Mouse (Mus musculus) heart, embryonic 12.5 days (tissue): ENCODE data around the gene Hmg20b. TPM values are rescaled to one million over a fixed set of nuclear protein-coding genes. Genes with fewer than 3 reads are reported as not detected.

Source experiments
- ATAC-seq: fragments of 200-750 bp; cut with Nextera tagmentation; 2 replicates; pipeline ENCODE4 v1.8.0; 2017; ENCODE audit warnings: moderate TSS enrichment, moderate library complexity; ENCODE audit not compliant: insufficient number of reproducible peaks, low FRiP score
- H3K27ac ChIP-seq: fragments of 300-500 bp; sonication (generic); 2 replicates; pipeline ENCODE4 v1.5.1; 2016; ENCODE audit warnings: mild to moderate bottlenecking, moderate library complexity; ENCODE audit not compliant: poor library complexity, severe bottlenecking
- H3K27me3 ChIP-seq: fragments of 300-500 bp; sonication (generic); replicated peaks from 2 replicates; pipeline ENCODE4 v1.6.1; 2016; ENCODE audit warnings: mild to moderate bottlenecking, moderate library complexity
- H3K36me3 ChIP-seq: fragments of 300-500 bp; sonication (generic); 2 replicates; pipeline ENCODE4 v1.6.1; 2016; ENCODE audit warnings: mild to moderate bottlenecking, moderate library complexity
- H3K4me1 ChIP-seq: fragments of 300-500 bp; sonication (generic); replicated peaks from 2 replicates; pipeline ENCODE4 v1.6.1; 2016; ENCODE audit warnings: mild to moderate bottlenecking
- H3K4me2 ChIP-seq: fragments of 300-500 bp; sonication (generic); 2 replicates; pipeline ENCODE4 v1.6.1; 2016; ENCODE audit warnings: mild to moderate bottlenecking, moderate library complexity
- H3K4me3 ChIP-seq: fragments of 300-500 bp; sonication (generic); 2 replicates; pipeline ENCODE4 v1.5.1; 2016; ENCODE audit warnings: mild to moderate bottlenecking
- H3K9ac ChIP-seq: fragments of 300-500 bp; sonication (generic); 2 replicates; pipeline ENCODE4 v1.6.1; 2016; ENCODE audit warnings: mild to moderate bottlenecking, moderate library complexity
- H3K9me3 ChIP-seq: fragments of 300-500 bp; sonication (generic); replicated peaks from 2 replicates; pipeline ENCODE4 v1.6.1; 2016; ENCODE audit warnings: mild to moderate bottlenecking, moderate library complexity
- WGBS: fragments of 180-500 bp; shearing (Covaris S2); methylation state at CpG from one replicate; pipeline ENCODE4 v1.1.7; 2016; 5-methylcytosine and 5-hydroxymethylcytosine counted together
- polyA plus RNA-seq: library from polyadenylated mRNA; unstranded; fragments of >200 nt; fragmentation: Nextera tagmentation; extraction: Ambion mirVana; gene quantifications from 2 replicates; pipeline ENCODE4 v1.2.1, GENCODE M21; 2016

The Hmg20b gene
- polyA plus RNA-seq, 1 experiment from 2014 or later: 109 TPM

GRCm38 (mm10) chr10:81378553-81379182 is 28.4 kb upstream of the Hmg20b start:
- WGBS: 1% methylated on average over 46 of the region's 46 CpGs
- H3K36me3 ChIP-seq: peaks cover 24% of the 10 kb centered on the region
- peak overlapping the region; percentile 65 for H3K9ac ChIP-seq
- ATAC-seq: peak; percentile 94
- peak overlapping the region; percentile 72 for H3K27ac ChIP-seq
- H3K9me3 ChIP-seq: no peaks in the 10 kb centered on the region
- peak overlapping the region; percentile 73 for H3K4me2 ChIP-seq
- peaks cover 38% of the 10 kb centered on the region for H3K4me1 ChIP-seq
- H3K4me3 ChIP-seq: peak overlapping the region; percentile 94
- H3K27me3 ChIP-seq: no peaks in the 10 kb centered on the region

- peak within 1 kb of the TSS; percentile 94 for H3K4me3 ChIP-seq
- H3K36me3 ChIP-seq: peaks cover 31% of the 10 kb centered on the region
- H3K9ac ChIP-seq: peak within 1 kb of the TSS; percentile 97
- ATAC-seq: peak; percentile 2; the same call in 1 of the 2 replicates
- peak within 1 kb of the TSS; percentile 75 for H3K27ac ChIP-seq
- H3K27me3 ChIP-seq: no peaks in the 10 kb centered on the region
- peaks cover 38% of the 10 kb centered on the region for H3K4me1 ChIP-seq
- WGBS: under 1% methylated on average over 59 of the region's 59 CpGs
- H3K9me3 ChIP-seq: no peaks in the 10 kb centered on the region
- H3K4me2 ChIP-seq: peak within 1 kb of the TSS; percentile 85
Observed at GRCm38 (mm10) chr10:81377793-81378552, 27.7 kb upstream of the Hmg20b start, which contains the start of gene Fzr1. Gene Fzr1 (minus strand): TSS chr10:81378516.

- H3K9ac ChIP-seq: peak overlapping the region; percentile 97
- peaks cover 38% of the 10 kb centered on the region for H3K36me3 ChIP-seq
- peak overlapping the region; percentile 85 for H3K4me2 ChIP-seq
- 57% methylated on average over 2 of the region's 2 CpGs for WGBS
- H3K27me3 ChIP-seq: no peaks in the 10 kb centered on the region
- peaks cover 35% of the 10 kb centered on the region for H3K4me1 ChIP-seq
- no peak for ATAC-seq
- peak overlapping the region; percentile 75; the same call in 1 of the 2 replicates for H3K27ac ChIP-seq
- peak overlapping the region; percentile 94 for H3K4me3 ChIP-seq
- H3K9me3 ChIP-seq: no peaks in the 10 kb centered on the region
Observed at GRCm38 (mm10) chr10:81377362-81377664, 27.0 kb upstream of the Hmg20b start.

GRCm38 (mm10) chr10:81376561-81377361 is 26.5 kb upstream of the Hmg20b start:
- WGBS: 38% methylated on average over 6 of the region's 6 CpGs
- H3K4me3 ChIP-seq: peak overlapping the region; percentile 94
- ATAC-seq: no peak
- H3K4me1 ChIP-seq: peaks cover 29% of the 10 kb centered on the region
- peaks cover 43% of the 10 kb centered on the region for H3K36me3 ChIP-seq
- H3K27me3 ChIP-seq: no peaks in the 10 kb centered on the region
- H3K9me3 ChIP-seq: no peaks in the 10 kb centered on the region
- H3K4me2 ChIP-seq: peak overlapping the region; percentile 85
- peak overlapping the region; percentile 75; the same call in 1 of the 2 replicates for H3K27ac ChIP-seq
- peak overlapping the region; percentile 97 for H3K9ac ChIP-seq

- Histone ChIP-seq H3K4me1 (peaks cover 26% of the 10 kb centered on the region), H3K36me3 (peaks cover 58% of the 10 kb centered on the region), H3K27me3 (no peaks in the 10 kb centered on the region), H3K4me2 (no peak overlapping the region), H3K9ac (no peak overlapping the region), H3K9me3 (no peaks in the 10 kb centered on the region), H3K27ac (no peak overlapping the region), H3K4me3 (no peak overlapping the region)
- WGBS: 91% methylated on average over 10 of the region's 10 CpGs
- ATAC-seq: no peak
Observed at GRCm38 (mm10) chr10:81375322-81375721, 25.0 kb upstream of the Hmg20b start.

- Histone ChIP-seq H3K4me3 (no peak overlapping the region), H3K27me3 (peaks cover 3% of the 10 kb centered on the region; the same call in 1 of the 2 replicates), H3K27ac (no peak overlapping the region), H3K4me1 (peaks cover 47% of the 10 kb centered on the region), H3K36me3 (peaks cover 67% of the 10 kb centered on the region), H3K9me3 (no peaks in the 10 kb centered on the region), H3K9ac (no peak overlapping the region), H3K4me2 (no peak overlapping the region)
- ATAC-seq: no peak
- 91% methylated on average over 6 of the region's 6 CpGs for WGBS
Observed at GRCm38 (mm10) chr10:81367207-81367495, 16.9 kb upstream of the Hmg20b start.

GRCm38 (mm10) chr10:81366477-81367206 is 16.4 kb upstream of the Hmg20b start:
- no peaks in the 10 kb centered on the region for H3K9me3 ChIP-seq
- H3K9ac ChIP-seq: no peak overlapping the region
- WGBS: 73% methylated on average over 6 of the region's 6 CpGs
- H3K27ac ChIP-seq: no peak overlapping the region; the same call in 1 of the 2 replicates
- no peak for ATAC-seq
- H3K4me2 ChIP-seq: no peak overlapping the region
- H3K4me3 ChIP-seq: no peak overlapping the region
- peaks cover 3% of the 10 kb centered on the region; the same call in 1 of the 2 replicates for H3K27me3 ChIP-seq
- peaks cover 52% of the 10 kb centered on the region for H3K4me1 ChIP-seq
- H3K36me3 ChIP-seq: peaks cover 67% of the 10 kb centered on the region

- ATAC-seq: peak; percentile 1; the same call in 1 of the 2 replicates
- peaks cover 63% of the 10 kb centered on the region for H3K36me3 ChIP-seq
- WGBS: 29% methylated on average over 12 of the region's 12 CpGs
Observed at GRCm38 (mm10) chr10:81365672-81366476, 15.6 kb upstream of the Hmg20b start, which contains the start of gene 4930404N11Rik. Gene 4930404N11Rik (minus strand): TSS chr10:81365816.

GRCm38 (mm10) chr10:81365073-81365472 is 14.8 kb upstream of the Hmg20b start:
- ATAC-seq: no peak
- H3K9ac ChIP-seq: peak overlapping the region; percentile 78
- 36% methylated on average over 4 of the region's 4 CpGs for WGBS
- peaks cover 65% of the 10 kb centered on the region for H3K4me1 ChIP-seq
- H3K27ac ChIP-seq: 0 out of 2 replicates have a peak overlapping the region, but pooled peaks have one; percentile 16
- peaks cover 3% of the 10 kb centered on the region; the same call in 1 of the 2 replicates for H3K27me3 ChIP-seq
- H3K9me3 ChIP-seq: no peaks in the 10 kb centered on the region
- H3K4me2 ChIP-seq: peak overlapping the region; percentile 82
- peak overlapping the region; percentile 49; the same call in 1 of the 2 replicates for H3K4me3 ChIP-seq
- peaks cover 56% of the 10 kb centered on the region for H3K36me3 ChIP-seq

More at GRCm38 (mm10) chr10:81365672-81366476, 15.6 kb upstream of the Hmg20b start, which contains the start of gene 4930404N11Rik:
- H3K4me2 ChIP-seq: peak within 1 kb of the TSS; percentile 82
- no peaks in the 10 kb centered on the region for H3K9me3 ChIP-seq
- H3K27me3 ChIP-seq: peaks cover 3% of the 10 kb centered on the region; the same call in 1 of the 2 replicates
- peak within 1 kb of the TSS; percentile 78 for H3K9ac ChIP-seq
- peak within 1 kb of the TSS; percentile 16 for H3K27ac ChIP-seq
- H3K4me3 ChIP-seq: peak within 1 kb of the TSS; percentile 49
- H3K4me1 ChIP-seq: peaks cover 57% of the 10 kb centered on the region

- Histone ChIP-seq H3K4me1 (peaks cover 68% of the 10 kb centered on the region), H3K4me2 (peak overlapping the region; percentile 82), H3K27me3 (peaks cover 3% of the 10 kb centered on the region; the same call in 1 of the 2 replicates), H3K36me3 (peaks cover 55% of the 10 kb centered on the region), H3K9me3 (no peaks in the 10 kb centered on the region), H3K9ac (peak overlapping the region; percentile 78), H3K27ac (no peak overlapping the region), H3K4me3 (peak overlapping the region; percentile 49)
- 14% methylated on average over 28 of the region's 28 CpGs for WGBS
- no peak; the same call in 1 of the 2 replicates for ATAC-seq
Observed at GRCm38 (mm10) chr10:81364666-81365065, 14.4 kb upstream of the Hmg20b start.
